Mouse (Mus musculus) thymus, postnatal 14 days (tissue): ENCODE data around the gene Ttc30a2.

Experiments used
- DNase-seq: peaks from one replicate; pipeline ENCODE4 v3.0.0; 2021

Gene Ttc30a2

DNA sequence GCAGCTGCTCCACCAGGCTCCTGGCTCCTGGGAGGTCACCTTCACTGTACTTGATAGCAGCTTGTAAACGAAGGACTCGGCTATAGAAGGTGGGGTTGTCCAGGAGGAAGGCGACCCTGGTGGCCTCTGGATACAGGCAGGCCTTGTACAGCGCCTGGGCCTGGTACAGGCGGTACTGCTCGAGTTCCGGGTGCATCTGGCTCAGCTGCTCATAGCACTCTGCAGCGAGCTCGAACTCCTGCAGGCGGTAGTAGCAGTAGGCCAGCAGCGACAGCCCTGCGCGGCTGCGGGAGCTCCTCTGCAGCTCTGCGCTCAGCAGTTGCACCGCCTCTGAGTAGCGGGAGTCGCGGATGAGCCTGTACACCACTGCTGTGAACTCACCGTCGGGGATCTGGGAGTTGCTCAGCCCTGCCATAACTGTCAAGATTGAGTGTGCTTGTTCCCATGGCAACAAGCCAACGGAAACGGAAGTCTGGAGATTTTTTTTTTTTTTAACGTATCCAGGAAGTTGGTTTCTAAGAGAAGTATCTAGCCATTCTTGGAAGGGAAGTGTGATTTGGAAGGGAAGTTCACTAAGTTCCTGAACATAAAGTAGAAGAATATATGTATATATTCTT lies at the start of gene Ttc30a2:
TSS of gene Ttc30a2 (minus strand) at position 419 of the 617 bp plus-strand sequence.
- peak; percentile 47 for DNase-seq

GRCm38 (mm10) chr2:76016890-76017289 lies 38.9 kb upstream of the Ttc30a2 start:
- no peak for DNase-seq

GRCm38 (mm10) chr2:76016136-76016535 lies 38.2 kb upstream of the Ttc30a2 start:
- DNase-seq: no peak

- DNase-seq: no peak
Measured at GRCm38 (mm10) chr2:76015460-76015859, 37.5 kb upstream of the Ttc30a2 start.

DNA sequence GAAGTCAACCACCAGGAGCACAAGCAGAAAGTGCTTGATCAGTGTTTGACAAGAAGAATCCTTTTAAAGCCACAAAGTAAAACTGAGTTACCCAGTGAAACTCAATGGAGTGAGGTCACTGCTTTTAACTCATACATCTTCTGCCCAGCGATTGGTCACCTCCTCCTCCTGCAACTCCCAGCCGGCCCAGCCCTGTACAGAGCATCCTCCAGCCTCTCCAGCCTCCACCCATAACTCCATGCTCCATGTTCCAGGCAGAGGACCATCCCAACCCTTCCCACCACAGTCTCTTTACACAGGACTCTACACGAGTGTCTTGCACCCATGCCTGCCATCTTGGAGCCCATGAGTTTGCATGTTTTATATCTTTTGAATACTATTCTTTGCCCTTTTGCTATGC lies 36.7 kb upstream of the Ttc30a2 start:
- no peak for DNase-seq

DNA sequence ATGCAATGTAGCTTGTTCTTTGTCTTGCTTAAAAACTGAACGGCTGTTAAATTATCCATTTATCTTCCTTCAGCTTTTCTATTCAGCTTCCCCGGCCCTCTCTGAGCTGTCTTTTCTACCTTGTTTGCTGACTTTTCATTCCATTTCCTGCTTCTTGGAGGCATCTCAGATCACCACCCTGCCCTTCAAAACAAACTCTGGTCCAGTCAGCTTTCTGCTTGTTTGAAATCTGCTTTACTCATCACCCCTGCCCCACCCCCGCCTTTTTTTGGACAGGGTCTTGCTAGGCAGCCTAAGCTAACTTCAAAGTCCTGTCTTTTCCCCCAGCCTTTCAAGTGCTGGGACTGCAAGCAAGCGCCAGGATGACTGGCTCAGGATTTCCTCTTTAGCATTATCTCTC lies 28.2 kb upstream of the Ttc30a2 start:
- no peak for DNase-seq

- DNase-seq: no peak
Measured at GRCm38 (mm10) chr2:76002899-76003298, 24.9 kb upstream of the Ttc30a2 start.

- peak; percentile 78 for DNase-seq
Measured at GRCm38 (mm10) chr2:76001392-76001791, 23.4 kb upstream of the Ttc30a2 start.

GRCm38 (mm10) chr2:75999636-76000035 lies 21.7 kb upstream of the Ttc30a2 start:
- DNase-seq: no peak

DNA sequence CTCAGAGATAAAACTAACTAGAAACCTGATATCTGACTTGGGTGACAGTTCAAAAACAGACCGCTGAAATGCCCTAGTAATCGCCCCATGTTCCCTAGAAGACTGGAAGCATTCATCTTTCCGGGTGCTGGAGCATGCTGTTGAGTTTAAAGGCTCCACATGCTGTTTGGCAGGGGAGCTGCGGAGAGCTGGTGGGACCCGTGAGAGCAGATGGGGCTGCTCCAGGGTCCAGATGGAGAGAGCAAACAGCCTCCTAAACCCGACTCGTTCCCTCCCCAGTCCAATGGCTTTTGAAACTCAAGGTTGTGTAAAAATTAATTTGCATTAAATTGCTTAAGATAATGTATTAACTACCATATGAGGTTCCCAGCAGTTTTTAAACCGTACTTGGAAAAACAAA lies 20.7 kb upstream of the Ttc30a2 start:
- DNase-seq: no peak

DNA sequence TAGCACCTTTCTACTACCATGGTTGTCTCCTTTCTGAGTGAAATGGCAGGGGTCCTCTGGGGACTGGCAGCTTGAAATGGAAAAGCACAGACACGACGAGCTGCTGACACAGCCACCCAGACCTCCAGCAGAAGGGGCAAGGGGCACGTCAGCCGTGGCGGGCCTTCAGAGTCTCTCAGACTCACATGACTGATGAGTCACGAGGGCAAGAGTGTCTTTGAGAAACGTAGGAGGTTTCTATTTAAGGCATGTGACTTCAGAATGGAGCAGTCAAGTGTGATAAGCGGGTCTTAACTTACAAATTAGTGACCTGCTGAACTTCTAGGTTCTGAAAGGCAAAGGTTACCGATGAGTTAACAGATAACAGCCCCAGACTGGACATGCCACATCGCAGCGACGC lies 19.8 kb upstream of the Ttc30a2 start:
- no peak for DNase-seq

DNA sequence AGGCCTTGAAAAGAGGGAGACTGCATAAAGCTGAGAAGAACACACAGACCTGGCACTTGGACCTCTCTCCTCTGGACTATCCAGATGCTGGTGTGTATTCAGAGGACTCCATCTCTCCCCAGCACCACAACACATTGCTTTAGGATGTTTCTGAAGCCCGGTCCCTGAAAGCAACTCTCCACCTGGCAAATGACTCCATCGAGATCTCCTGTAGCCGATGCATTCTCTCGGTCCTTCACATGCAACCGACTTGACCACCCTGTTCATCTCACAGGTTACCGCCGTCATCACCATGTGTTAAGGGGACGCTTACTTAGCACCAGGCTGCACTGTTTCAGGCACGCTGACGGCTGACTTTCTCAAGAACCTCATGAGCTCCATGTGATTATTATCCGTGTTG lies 16.9 kb upstream of the Ttc30a2 start:
- DNase-seq: no peak

- no peak for DNase-seq
Measured at GRCm38 (mm10) chr2:75991581-75992205, 13.7 kb upstream of the Ttc30a2 start.

- DNase-seq: peak; percentile 80
Measured at GRCm38 (mm10) chr2:75990885-75991539, 13.0 kb upstream of the Ttc30a2 start.

DNA sequence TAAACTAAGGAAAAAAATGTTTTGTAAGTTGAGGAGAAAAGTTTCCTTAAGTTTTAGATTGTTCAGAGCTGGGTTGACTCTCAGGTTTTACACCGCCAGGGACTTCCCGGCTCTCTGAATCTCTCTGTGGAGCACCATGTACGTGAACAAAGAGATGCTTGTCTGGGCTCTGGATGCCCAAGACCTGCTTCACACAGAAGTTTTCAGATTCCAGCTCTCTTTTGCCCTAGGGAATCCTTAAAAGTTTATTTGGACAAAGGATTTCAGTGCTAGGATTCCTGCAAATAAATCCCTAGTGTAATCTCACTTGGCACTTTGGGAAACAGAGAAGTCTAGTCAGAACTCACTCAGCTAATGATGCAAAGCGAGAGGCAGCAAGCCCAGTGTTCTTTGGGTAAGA lies 11.7 kb upstream of the Ttc30a2 start:
- no peak for DNase-seq

DNA sequence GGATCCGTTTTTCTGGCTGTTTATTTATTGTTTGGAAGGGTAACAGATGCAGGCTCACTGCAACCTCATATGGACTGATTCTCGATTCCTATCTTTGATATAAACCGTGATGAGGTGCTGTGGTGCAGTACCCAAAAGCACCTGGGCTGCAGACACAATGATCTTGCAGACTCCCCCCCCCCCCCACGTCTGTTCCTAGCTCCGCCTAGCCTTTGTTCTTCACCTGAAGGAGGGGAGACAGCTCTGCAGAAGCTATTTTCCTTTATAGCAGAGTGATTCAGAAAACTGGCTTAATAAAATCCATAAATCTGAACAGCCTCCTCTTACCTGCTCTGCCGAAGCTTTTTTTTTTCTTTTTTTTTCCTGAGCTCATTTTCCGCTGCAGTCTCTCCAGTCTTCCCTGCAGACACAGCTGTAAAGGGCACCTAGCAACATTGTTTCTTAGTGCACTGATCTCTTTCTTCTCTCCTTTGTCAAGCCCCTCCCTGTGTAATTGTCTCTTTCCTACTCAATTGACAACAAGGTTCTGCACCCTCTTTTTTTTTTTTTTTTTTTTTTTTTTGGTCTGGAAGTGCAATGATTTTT lies 10.9 kb upstream of the Ttc30a2 start:
- DNase-seq: no peak

GRCm38 (mm10) chr2:75988378-75988777 lies 10.4 kb upstream of the Ttc30a2 start:
- no peak for DNase-seq

DNA sequence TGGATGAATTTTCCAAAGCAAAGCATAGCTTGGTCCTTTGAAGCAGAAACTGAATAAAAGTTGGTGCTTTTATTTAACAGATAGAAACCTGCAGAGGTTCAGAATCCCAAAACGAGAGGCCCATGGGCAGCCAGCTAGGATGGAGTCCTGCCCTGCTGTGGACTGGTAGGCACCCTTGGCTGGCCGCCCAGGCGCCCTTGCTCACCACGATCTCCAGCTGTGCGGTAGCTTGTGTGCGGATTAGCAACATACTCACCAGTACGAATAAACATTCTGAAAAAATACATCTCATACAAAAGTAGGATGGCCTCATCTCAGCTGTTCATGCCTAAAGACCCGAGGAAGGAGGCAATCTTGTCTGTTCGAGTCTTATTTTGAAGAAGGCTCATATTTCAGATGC lies 9.8 kb upstream of the Ttc30a2 start:
- no peak for DNase-seq

GRCm38 (mm10) chr2:75985124-75985523 lies 7.2 kb upstream of the Ttc30a2 start:
- DNase-seq: peak; percentile 58

DNA sequence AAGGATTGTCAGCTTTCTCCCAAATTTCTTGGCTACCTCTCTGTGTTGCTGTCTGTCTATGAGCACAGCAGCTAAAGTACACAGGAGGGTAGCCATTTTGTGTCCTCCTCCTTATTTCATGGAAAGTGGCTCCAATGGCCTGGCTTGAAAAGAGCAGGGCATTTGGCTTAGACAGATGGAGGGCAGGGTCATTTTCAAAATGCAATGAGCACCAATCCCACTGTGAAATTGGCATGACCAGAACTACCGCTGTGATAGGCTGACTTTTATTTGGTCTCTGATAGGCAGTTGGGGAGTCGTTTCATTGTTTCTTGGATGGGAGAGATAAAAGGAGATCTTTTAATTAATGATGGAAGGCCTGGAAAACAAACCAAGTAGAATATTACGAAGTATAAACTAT lies 5.9 kb upstream of the Ttc30a2 start:
- no peak for DNase-seq

- no peak for DNase-seq
Measured at GRCm38 (mm10) chr2:75983091-75983490, 5.1 kb upstream of the Ttc30a2 start.

GRCm38 (mm10) chr2:75982626-75983025 lies 4.7 kb upstream of the Ttc30a2 start:
- DNase-seq: no peak

DNA sequence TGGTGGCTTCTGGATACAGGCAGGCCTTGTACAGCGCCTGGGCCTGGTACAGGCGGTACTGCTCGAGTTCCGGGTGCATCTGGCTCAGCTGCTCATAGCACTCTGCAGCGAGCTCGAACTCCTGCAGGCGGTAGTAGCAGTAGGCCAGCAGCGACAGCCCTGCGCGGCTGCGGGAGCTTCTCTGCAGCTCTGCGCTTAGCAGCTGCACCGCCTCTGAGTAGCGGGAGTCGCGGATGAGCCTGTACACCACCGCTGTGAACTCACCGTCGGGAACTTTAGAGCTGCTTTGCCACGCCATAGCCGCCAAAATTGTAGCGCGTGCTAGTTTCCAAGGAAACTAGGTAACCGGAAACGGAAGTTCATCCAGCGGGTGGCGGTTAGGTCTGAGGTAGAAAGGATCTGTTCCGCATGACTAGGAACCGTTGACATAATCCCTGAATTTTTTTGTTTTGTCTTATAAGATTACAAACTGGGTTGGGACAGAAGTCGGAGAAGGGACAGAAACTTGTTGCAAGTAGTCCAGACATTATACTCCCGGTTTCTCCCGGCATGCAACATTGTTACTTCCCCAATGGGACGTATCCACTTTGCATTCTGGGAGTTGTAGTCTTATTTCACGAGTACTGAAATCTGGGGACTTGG lies 3.6 kb upstream of the Ttc30a2 start, which contains the start of gene Ttc30a1:
TSS of gene Ttc30a1 (minus strand) at position 528 of the 642 bp plus-strand sequence.
- peak; percentile 80 for DNase-seq
